Mouse (Mus musculus): ENCODE results near the gene Jam2.

Gene Jam2

DNA sequence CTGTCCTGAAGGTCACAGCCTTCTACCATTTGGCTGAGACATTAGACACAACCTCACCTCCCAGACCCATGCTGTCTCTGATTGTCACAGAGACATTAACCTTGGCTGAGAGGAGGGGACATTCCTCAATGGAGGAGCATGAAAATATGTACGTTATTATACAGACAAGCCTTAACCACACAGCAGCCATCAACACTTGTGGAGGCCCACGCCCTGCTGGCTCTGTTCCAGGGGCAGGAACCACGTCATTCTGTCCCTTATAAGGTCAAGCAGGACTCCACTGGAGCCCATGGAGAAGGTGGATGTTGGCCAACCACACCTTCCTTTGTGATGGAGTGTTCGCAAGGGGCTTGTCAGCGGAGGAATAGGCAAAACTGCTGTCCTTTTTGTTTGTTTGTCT, 5.8 kb downstream of the Jam2 start:
- no peak for DNase-seq (ENCODE audit: low spot score in 2 of 2)

DNA sequence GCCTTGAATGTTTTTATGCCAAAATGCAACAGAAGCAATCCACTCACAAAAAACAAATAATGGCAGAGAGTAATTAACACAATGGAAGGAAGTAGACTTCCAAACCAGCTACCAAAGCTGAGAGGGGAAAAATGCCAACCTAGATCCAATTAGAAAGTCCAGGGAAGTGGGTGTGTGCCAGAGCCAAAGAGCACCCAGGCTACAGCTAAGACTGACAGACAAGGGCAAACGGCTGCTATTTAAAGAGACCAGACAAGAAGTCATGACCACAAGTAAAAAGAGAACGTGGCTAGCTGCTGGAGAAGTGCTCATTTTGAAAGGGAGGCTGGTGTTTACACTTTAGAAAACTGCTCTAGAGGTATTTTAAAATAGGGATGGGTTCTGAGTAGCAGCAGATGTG, 9.4 kb downstream of the Jam2 start:
- DNase-seq (ENCODE audit: low spot score in 2 of 2): no peak

DNA sequence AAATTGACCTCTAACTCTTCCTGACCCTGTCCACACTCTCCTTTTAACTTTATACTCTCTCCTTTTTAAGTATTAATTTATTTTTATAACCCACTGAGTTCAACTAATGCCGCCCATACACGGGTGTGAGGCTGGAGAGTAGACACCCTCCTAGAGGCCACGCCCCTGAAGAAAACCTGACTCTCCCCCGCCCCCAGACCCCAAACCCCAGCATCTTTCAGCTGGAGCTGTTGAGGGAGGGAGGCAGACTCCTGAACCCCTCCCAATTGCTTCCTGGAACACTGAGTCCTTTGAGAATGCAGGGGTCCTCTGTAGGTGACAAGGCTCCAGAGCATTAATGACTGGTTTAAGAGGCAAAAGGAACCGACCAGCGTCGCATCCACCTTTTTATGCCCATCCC, 11.0 kb downstream of the Jam2 start:
- no peak for DNase-seq (ENCODE audit: low spot score in 2 of 2)

DNA sequence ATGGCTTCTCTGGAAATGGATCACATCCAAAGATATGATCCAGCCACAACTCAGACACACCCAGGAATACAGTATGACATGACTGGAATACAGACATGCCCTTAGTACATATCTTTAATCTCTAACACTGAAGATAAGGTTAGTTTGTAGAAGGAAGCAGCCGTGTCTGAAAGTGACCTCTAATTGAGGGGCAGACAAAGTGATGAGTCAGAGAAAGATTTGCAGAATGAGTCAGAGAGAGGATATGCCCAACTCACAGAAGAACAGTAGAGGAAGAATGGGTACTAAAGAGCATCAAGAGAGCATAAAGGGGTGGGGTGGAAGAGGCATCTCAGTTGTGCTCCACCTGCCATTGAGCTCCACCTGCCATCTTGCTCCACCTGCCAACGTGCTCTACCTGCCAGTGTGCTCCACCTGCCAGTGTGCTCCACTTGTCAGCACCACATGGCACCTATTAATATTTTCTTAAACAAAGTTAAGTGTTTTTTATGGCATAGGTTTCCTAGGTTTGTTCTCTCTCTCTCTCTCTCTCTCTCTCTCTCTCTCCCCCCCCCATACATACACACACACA, 16.8 kb downstream of the Jam2 start:
- no peak for DNase-seq (ENCODE audit: low spot score in 2 of 2)

DNA sequence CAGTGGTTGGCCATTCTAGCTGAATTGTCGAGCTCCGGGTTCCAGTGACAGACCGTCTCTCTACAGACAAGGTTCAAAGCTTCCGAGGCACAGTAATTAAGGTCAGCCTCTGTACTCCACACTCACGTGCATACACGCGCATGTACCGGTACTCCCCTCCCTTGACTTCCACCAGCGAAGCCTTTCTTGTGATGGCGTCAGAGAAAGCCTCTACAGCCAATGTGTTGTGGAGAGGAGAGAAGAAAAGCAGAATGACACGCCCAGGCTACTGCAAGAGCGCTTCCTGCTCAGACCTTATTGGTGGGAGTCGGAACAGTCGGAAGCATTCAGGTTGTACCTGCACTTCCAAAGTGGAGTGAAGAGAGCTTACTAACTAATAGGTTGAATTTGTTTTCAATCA, 19.5 kb downstream of the Jam2 start:
- no peak for DNase-seq (ENCODE audit: low spot score in 2 of 2)

DNA sequence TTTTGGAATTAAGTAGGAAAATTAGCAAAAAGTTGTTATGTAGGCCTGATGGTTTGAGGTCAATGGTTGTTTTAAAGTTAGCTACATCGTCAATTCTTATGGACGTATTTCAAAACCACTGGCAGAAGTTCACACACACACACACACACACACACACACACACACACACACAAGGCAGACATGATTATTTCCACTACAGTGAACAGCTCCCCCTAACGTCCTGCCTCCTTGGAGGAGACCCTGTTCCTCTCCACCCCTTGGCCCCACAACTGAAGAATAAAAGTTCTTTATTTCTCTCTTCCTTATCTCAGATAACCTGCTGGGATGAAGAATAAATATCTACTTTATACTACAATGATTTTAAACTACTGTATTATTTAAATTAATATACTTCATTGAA, 21.4 kb downstream of the Jam2 start:
- DNase-seq (ENCODE audit: low spot score in 2 of 2): no peak

DNA sequence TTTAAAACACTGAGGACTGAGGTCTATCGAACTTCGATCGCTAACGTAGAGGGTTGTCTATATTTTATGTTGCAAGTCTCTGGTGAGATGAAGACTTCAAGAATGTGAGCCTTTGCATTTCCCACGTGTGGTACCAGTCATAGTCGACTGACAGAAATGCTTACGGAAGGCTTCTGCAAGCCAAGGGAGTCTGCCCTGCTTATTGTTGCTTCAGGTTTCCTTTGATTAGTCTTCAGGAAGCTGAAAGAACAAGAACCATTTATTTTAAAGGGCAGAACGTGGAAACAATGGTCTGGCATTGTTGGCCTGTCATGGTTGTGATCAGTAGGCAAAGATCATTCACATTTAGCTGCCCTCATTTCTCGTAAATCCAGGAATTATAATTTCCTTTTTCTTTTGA, 22.8 kb downstream of the Jam2 start:
- DNase-seq (ENCODE audit: low spot score in 2 of 2): no peak

DNA sequence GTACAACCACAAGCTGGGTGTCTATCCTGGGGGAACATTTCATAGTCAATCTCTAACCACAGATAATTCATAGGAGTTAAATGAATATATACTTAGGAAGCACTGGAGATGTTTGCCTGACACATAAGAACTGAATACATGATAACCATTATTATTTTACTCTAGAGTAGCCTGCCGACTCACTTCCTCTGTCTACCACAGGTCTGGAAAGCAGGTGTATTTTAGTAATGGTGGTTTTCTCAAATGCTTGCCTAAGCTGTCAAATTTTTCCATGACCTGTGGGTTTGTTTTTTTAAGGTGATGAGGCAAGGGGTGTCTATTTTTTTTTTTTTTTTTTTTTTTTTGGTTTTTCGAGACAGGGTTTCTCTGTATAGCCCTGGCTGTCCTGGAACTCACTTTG, 26.1 kb downstream of the Jam2 start:
- no peak for DNase-seq (ENCODE audit: low spot score in 2 of 2)

DNA sequence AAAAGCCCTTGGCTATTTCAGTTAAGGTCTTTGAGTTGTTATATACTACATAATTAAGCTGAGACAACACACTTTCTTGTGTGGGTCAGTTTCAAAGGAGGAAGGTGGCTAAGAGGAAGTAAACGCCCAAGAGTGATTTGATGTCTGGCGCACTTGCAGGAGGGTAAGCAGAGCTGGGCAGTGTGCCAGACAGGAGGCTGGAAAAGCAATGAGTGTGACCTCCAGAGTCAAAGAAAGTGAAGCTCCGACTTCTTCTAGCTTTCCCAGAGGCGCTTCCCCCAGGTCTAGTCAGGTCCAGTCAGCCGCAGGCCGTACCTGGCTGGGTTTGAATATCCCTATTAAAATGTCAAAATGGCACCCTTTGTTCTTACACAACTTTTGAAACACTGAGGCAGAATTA, 28.3 kb downstream of the Jam2 start:
- DNase-seq (ENCODE audit: low spot score in 2 of 2): no peak

DNA sequence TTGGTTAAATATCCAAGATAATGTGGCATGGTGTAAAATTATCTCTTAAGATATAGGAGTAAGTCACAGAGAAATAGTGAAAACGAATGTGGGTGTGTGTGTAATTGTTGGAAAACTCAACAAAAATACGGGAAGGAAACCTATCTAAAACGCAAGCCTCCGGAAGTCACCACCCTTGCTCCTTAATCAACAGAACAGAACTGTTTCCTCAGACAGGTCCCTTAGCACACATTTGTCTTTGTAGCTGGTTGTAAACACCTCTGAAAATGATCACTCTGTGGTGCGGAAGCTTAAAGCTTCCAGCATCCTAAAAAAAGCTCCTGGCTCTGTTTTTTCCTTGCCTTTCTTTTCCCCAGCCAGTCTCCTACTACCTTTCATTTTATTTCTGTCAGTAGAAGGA, 30.9 kb downstream of the Jam2 start:
- no peak for DNase-seq (ENCODE audit: low spot score in 2 of 2)

DNA sequence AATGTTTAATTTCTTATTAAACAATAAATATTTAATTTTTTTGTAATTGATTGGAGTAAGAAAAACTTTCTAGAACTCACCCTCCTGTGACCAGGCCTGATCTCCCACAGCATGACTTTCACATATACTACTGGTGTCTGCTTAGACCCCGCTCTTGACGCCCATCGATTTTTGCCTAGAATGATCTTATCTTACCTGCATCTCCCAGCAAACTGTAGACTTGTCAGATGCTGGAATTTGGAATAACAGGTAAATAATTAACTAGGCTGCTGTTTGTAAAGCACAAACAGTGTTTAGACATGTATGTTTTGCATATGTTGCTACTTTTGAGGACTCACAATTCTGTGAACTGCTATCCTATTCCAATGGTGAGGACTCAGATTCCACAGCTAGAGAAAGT, 32.3 kb downstream of the Jam2 start:
- DNase-seq (ENCODE audit: low spot score in 2 of 2): no peak

DNA sequence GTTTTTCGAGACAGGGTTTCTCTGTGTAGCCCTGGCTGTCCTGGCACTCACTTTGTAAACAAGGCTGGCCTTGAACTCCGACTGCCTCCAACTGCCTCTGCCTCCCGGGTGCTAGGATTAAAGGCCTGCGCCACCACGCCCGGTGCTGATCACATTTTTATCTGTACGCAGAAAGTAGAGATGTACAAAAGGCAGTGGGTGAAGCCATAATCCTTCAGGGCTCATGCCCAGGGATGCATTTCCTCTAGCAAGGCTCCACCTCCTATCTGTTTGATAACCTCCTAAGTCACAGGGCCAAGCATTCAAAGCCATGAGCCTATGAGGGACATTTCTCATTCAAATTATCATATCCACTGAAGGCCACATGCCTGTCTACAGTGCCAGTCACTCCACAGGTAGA, 34.0 kb downstream of the Jam2 start:
- DNase-seq (ENCODE audit: low spot score in 2 of 2): no peak

DNA sequence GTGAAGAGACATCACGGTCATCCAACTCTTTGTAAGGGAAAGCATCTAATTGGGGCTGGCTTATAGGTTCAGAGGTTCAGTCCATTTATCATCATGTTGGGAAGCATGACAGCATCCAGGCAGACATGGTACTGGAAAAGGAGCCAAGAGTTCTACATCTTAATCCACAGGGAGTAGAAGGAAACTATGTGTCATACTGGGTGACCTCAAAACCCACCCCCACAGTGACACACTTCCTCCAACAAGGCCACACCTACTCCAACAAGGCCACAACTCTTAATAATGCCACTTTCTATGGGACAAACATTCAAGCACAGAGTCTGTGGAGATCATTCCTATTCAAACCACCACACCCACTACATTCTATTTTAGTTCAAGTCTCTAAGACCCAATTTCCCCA, 36.3 kb downstream of the Jam2 start:
- no peak for DNase-seq (ENCODE audit: low spot score in 2 of 2)

DNA sequence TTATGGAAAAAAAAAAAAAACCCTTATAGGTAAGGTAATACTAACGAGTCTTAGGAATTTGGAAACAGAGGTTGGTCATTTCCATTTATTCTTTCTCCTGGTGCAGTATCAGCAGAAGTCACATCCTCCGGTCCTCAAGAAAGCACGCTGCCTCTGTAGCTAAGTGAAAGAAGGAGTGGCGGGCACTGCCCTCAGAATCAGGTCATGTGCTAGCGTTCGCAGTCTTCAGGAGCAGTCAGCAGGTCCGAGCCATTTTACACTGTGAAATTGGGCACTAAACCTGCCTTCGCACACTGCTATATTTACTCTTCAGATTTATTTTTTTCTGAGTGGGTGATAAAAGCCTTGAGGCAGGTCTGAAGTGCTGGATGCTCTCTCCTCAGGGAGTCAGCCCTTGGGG, 39.9 kb downstream of the Jam2 start:
- DNase-seq (ENCODE audit: low spot score in 2 of 2): no peak

DNA sequence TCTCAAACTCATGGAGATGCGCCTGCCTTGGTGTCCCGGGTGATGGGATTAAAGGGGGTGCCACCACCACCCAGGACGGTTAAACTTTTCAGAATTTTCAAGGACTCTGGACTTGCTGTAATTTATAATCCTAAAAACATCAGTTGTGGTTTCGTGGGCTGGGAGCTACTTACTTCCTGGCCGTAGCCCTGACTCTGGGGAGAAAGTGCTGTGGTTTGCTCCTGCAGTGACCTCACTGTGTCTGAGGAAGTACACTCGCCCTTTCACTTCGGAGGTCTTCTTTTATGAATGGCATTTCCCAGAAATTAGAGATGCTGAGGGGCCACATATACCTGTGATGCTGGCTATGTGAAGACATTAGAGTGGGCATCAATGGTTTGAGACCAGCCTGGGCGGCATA, 40.6 kb downstream of the Jam2 start:
- no peak for DNase-seq (ENCODE audit: low spot score in 2 of 2)

DNA sequence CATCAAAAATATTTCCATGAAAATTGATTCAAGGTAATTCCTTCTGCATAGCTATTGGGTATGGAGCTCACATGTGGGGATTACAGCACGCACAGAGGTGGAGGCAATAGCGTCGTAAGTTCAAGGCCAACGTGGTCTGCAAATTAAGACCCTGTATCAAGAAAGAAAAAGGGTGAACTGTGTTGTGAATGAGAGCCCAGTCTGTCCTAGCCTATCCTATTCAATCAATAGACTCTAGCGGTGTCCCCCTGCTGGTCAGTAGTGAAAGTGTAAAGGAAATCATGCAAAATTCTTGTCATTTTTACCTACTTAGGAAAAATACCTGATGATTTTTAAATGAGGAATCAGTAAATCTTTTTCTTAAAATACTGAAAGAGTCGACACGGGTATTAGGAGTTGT, 43.5 kb downstream of the Jam2 start:
- DNase-seq (ENCODE audit: low spot score in 2 of 2): peak in 1 of 2 experiments; percentile 45

DNA sequence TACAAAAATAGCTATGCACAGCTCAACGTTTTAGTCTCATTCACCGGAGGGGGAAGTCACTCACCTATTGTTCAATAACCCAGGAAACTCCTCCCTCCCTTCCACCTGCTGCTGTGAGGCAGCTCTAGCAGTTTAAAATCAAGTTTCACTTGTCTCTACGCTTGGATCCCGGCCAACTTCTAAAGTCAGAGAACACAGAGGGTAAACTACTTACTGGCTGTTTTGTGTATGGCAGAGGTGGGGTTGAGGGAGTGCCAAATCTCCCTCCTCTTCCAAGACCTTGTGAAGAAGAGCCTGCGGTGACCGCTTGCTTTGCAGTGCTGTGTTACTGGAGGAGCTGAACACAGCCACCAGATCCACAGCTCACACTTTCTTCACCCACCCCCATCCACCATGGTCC, 51.1 kb downstream of the Jam2 start:
- no peak for DNase-seq (ENCODE audit: low spot score in 2 of 2)

DNA sequence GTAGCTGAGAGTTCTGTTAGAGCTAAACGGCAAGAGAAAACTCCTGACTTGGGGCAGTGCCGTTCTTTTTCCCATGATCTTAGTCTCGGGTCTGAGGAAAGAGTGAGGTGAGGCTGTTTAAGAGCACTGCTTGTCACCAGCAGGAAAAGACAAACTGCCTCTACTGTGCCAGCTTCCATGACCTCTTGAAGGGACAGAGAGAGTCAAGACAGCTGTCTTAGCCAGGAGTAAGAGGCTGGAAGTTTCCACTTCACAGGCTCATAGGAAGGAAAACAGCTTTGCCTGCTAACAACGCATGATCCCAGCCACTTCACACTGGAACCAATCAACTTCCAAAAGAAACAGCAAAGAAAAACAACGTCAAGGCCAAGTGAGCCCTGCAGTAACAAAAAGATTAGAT, 57.8 kb downstream of the Jam2 start:
- no peak for DNase-seq (ENCODE audit: low spot score in 2 of 2)

DNA sequence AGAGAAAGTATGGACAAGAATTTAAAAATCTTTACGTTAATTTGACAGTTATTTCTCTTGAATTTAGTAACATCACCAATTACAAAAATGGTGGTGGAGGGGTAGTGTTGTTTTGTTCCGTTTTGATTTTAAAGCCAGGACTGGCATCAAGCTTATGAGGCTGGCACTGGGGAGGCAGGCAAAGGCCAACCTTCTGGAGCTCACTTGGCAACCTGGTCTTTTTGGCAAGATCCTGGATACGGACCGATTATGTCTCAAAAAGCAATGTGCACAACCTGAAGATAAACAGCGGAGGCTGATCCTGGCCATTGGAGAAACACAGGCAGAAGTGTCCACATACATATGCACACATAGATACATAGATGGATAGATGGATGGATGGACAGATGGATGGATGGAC, 58.8 kb downstream of the Jam2 start:
- no peak for DNase-seq (ENCODE audit: low spot score in 2 of 2)

DNA sequence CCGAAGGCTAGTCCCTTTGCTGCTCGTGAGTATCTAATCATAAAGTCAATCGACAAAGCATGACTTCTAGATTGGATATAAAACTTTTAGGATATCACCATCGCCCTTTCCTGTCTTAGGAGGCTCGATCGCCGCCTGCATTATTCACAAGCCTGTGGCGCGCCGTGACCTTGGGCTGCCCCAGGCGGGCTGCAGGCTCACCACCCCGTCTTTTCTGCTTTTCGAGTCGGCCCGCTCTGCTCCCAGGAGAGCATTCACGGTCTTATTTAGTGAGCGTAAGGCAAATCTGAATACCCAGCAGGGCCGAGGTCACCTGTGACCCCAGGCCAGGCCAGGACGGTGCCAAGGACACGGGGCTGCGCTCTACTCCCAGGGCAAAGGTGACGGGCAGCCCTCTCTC, 60.4 kb downstream of the Jam2 start:
- no peak for DNase-seq (ENCODE audit: low spot score in 2 of 2)

DNA sequence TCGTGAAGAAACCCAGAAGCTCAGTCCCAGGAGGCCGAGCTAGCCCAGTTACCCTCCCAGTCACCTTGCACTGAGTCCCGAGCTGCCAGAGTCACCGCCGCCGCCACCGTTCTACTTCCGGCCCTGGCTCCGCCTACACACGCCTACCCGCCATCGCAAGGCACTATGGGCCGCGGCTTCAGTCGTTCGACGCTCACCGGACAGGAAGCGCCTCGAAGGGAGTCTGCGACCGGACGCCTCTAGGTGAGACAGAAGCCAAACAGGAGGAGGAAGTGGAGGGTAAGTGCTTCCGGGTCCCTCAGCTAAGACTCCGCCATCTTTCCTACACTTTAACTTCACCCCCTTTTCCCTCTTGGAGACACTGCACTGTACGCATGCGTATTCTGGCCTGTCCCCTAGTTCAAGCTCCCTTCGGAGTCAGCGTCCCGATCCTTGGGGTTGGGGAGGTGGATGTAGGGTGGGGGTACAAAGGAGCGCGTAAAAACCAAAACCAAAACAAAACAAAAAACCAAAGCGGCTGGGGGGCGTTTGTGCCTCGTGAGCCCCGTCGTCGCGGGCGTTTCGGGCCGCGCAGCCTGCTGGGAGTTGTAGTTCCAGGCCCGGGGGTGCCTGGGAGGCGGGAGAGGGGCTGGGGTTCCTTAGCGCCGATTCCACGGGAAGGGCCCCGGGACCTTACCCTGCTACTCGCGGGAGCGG, 61.0 kb downstream of the Jam2 start, which contains the start of gene Gabpa:
Gene Gabpa (plus strand): TSS at position 181 of the 696 bp plus-strand sequence.
- peak; percentile 91 to 94 for DNase-seq (ENCODE audit: low spot score in 2 of 2)

DNA sequence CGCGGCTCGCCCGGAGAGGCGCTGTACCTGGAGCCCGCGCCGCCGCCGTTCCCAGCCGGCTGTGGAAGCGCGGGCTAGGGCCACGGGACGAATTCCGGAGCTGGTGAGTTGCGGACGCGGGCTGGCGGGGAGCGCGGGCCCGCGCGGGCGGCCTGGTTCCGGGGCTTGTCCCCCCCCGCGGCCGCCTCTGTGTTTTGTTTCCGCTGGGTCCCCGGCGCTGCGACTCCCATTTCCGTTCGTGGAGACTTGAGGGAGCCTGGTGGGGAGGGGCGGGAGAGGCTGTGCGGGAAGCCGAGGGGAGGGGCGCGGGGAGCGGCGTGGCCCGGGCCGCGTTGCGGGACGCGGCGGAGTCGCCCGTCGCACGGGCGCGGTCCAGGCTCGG, 61.5 kb downstream of the Jam2 start, which contains the start of gene Atp5j:
Gene Atp5j (minus strand): TSS at position 185 of the 382 bp plus-strand sequence.
- DNase-seq (ENCODE audit: low spot score in 2 of 2): peak; percentile 82 to 86

DNA sequence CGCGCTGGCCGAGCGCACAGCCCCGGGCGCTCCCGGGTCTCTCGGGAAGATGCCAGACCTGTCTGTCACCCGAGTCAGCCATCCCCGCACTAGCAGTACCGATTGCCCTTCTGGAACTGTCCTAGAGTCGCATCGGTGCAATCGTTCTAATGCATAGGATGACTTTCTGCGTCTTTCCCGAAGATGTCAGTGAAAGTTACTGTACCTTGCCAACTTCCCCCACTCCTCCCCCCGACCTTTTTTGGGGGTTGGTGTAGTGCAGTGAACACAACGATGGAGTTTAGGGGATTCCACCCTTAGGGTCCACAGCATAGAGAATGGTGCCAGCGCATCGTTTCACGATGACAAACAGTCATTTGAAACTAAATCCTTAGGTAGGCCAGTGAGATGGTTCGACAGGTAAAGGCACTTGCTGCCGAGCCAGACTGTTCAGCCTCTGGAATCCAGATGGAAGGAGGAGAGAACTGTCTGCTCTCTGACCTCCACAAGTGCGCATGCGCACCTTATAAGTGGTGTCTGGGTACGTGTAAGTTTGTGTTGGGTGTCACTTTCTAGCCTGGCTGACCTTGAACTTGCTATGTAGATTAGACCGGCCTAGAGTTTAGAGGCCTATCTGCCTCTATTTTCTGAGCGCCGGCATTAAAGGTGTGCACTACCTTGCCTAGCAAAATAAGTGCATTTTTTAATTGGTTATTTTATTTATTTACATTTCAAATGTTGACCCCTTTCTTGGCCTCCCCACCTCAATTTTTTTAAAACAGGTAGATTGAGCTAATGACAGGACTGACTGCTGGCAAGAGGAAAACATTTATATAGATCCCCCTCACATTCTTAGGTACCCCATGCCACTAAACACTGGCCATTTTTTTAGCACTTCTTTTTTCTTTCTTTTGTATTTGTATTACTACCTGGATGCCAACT, 62.2 kb downstream of the Jam2 start:
- peak in 1 of 2 experiments; percentile 30 for DNase-seq (ENCODE audit: low spot score in 2 of 2)

Measured in frontal cortex, postnatal 36 days (tissue).